Mouse (Mus musculus) intestine, embryonic 16.5 days (tissue): ENCODE data around the gene 1700061G19Rik. TPM values are rescaled to one million over a fixed set of nuclear protein-coding genes. Genes with fewer than 3 reads are reported as not detected.

Source experiments
- ATAC-seq: fragments of 200-750 bp; cut with Nextera tagmentation; 2 replicates; pipeline ENCODE4 v1.8.0; 2017; ENCODE audit warnings: moderate TSS enrichment, moderate library complexity
- H3K27ac ChIP-seq: fragments of 300-500 bp; sonication (generic); 2 replicates; pipeline ENCODE4 v1.5.1; 2014; ENCODE audit warnings: mild to moderate bottlenecking, low read length
- H3K27me3 ChIP-seq: fragments of 300-500 bp; sonication (generic); replicated peaks from 2 replicates; pipeline ENCODE4 v1.6.1; 2014; ENCODE audit warnings: low read length, control low read depth, mixed read lengths; ENCODE audit not compliant: control insufficient read depth, insufficient read depth
- H3K36me3 ChIP-seq: fragments of 300-500 bp; sonication (generic); 2 replicates; pipeline ENCODE4 v1.6.1; 2014; ENCODE audit warnings: low read length, control low read depth; ENCODE audit not compliant: control insufficient read depth, insufficient read depth
- H3K4me1 ChIP-seq: fragments of 300-500 bp; sonication (generic); 2 replicates; pipeline ENCODE4 v1.6.1; 2014; ENCODE audit warnings: low read length, control low read depth, mixed read lengths; ENCODE audit not compliant: control insufficient read depth, insufficient read depth
- H3K4me2 ChIP-seq: fragments of 300-500 bp; sonication (generic); 2 replicates; pipeline ENCODE4 v1.6.1; 2014; ENCODE audit warnings: low read depth, low read length, control low read depth
- H3K4me3 ChIP-seq: fragments of 300-500 bp; sonication (generic); 2 replicates; pipeline ENCODE4 v1.5.1; 2014; ENCODE audit warnings: mild to moderate bottlenecking, low read length
- H3K9ac ChIP-seq: fragments of 300-500 bp; sonication (generic); 2 replicates; pipeline ENCODE4 v1.6.1; 2014; ENCODE audit warnings: low read depth, low read length
- H3K9me3 ChIP-seq: fragments of 300-500 bp; sonication (generic); 2 replicates; pipeline ENCODE4 v1.6.1; 2016; ENCODE audit warnings: low read length, control low read depth; ENCODE audit not compliant: control insufficient read depth
- WGBS: fragments of 180-500 bp; shearing (Covaris S2); extraction: QIAGEN DNeasy Blood & Tissue Kit; methylation state at CpG from one replicate; pipeline ENCODE4 v1.1.7; 2014; 5-methylcytosine and 5-hydroxymethylcytosine counted together
- polyA plus RNA-seq: library from polyadenylated mRNA; unstranded; fragments of >200 nt; fragmentation: Nextera tagmentation; extraction: Ambion mirVana; gene quantifications from 2 replicates; pipeline ENCODE4 v1.2.1, GENCODE M21; 2015

1700061G19Rik gene
- polyA plus RNA-seq, 1 experiment from 2014 or later, result 0.17 TPM

DNA sequence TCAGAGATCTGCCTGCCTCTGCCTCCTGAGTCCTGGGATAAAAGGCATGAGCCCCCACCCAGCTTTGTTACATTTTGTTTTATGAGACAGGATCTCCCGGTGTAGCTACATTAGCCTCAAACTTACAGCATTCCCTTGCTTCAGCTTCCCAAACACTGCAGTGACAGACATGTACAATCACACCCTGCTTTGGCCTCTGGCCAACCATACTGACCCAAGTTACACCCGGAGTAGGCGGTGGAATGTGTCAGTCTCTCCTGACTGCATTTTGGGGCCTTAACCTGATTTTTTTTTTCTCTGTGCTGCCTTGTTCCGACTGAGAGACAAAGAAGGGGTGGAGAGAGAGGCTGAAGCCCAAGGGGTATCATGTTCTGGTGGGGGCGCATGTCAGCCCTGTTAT, 9.1 kb downstream of the 1700061G19Rik start:
- 72% methylated on average over 5 of the region's 5 CpGs for WGBS

DNA sequence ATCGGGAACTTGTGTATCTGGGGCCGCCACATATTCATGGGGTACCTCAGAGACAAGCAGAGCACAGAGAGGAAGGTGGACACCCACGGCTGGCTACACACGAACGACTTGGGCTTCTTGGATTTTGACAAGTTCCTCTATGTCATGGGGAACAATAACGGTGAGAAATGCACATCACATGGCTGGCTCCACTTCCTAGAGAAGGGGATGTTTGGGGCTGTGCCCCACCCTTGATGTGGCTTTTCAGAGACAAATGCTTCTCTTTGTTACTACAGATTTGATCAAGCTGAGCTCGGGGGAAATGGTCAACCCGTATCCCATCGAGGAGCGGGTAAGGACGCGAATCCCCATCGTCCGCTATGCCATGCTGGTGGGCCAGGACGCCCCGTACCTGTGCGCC, 9.5 kb downstream of the 1700061G19Rik start:
- Histone ChIP-seq H3K4me1 (no peaks in the 10 kb centered on the region; the same call in 1 of the 2 replicates), H3K27me3 (no peaks in the 10 kb centered on the region), H3K4me3 (no peak overlapping the region), H3K9me3 (peaks cover 3% of the 10 kb centered on the region; the same call in 1 of the 2 replicates), H3K36me3 (peaks cover 6% of the 10 kb centered on the region; the same call in 1 of the 2 replicates), H3K9ac (no peak overlapping the region), H3K4me2 (no peak overlapping the region), H3K27ac (no peak overlapping the region)
- no peak for ATAC-seq
- 90% methylated on average over 17 of the region's 17 CpGs for WGBS

More for the DNA sequence above, 9.1 kb downstream of the 1700061G19Rik start:
- no peak overlapping the region for H3K9ac ChIP-seq
- H3K4me1 ChIP-seq, result no peaks in the 10 kb centered on the region; the same call in 1 of the 2 replicates
- no peak overlapping the region for H3K27ac ChIP-seq
- no peak for ATAC-seq
- H3K4me2 ChIP-seq, result no peak overlapping the region
- no peak overlapping the region for H3K4me3 ChIP-seq
- no peaks in the 10 kb centered on the region for H3K27me3 ChIP-seq
- H3K9me3 ChIP-seq, result peaks cover 3% of the 10 kb centered on the region; the same call in 1 of the 2 replicates
- H3K36me3 ChIP-seq, result peaks cover 4% of the 10 kb centered on the region; the same call in 1 of the 2 replicates

DNA sequence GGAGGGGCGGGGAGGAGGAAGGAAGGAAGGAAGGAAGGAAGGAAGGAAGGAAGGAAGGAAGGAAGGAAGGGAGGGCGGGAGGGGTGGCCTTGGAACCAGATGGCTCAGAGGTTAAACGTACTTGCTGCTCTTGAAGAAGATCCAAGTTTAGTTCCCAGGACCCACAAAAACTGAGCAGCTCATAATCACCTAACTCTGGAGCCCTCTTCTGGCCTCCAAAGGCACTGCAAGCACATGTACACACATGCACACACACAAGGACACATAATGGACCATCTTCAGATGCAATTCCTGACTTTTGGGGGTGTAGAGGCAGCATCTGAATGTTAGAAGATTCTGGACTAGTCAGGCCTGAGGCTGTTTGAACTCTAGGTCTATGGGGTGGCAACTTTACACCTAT, 12.8 kb downstream of the 1700061G19Rik start:
- Histone ChIP-seq H3K27me3 (no peaks in the 10 kb centered on the region), H3K4me1 (no peaks in the 10 kb centered on the region; the same call in 1 of the 2 replicates), H3K4me3 (no peak overlapping the region), H3K9ac (no peak overlapping the region), H3K27ac (no peak overlapping the region), H3K4me2 (no peak overlapping the region), H3K9me3 (peaks cover 3% of the 10 kb centered on the region; the same call in 1 of the 2 replicates), H3K36me3 (peaks cover 13% of the 10 kb centered on the region)
- 89% methylated on average over 2 of the region's 3 CpGs for WGBS
- ATAC-seq, result no peak

DNA sequence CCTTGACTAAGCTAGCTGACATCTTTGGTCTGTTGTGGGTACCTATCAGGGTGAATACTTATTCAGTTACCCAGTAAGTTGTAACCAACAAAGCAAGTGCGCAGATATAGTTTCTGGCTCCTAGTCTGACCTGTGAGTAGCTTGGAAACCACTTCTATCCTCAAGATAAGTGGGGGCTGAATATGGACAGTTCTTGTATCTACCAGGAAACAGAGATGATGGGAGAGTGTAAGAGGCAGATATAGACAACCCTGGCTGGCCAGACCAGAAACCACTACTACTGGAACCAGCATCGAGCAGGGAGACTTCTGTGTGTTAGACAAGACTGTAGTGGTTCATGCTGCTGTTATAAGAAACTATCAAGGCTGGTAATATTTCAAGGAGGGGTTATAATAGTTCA, 14.7 kb downstream of the 1700061G19Rik start:
- 94% methylated on average over 2 of the region's 2 CpGs for WGBS
- Histone ChIP-seq H3K9me3 (peaks cover 3% of the 10 kb centered on the region; the same call in 1 of the 2 replicates), H3K36me3 (peaks cover 19% of the 10 kb centered on the region), H3K4me3 (no peak overlapping the region), H3K9ac (no peak overlapping the region), H3K27me3 (no peaks in the 10 kb centered on the region), H3K4me1 (no peaks in the 10 kb centered on the region), H3K27ac (no peak overlapping the region), H3K4me2 (no peak overlapping the region)
- no peak for ATAC-seq

DNA sequence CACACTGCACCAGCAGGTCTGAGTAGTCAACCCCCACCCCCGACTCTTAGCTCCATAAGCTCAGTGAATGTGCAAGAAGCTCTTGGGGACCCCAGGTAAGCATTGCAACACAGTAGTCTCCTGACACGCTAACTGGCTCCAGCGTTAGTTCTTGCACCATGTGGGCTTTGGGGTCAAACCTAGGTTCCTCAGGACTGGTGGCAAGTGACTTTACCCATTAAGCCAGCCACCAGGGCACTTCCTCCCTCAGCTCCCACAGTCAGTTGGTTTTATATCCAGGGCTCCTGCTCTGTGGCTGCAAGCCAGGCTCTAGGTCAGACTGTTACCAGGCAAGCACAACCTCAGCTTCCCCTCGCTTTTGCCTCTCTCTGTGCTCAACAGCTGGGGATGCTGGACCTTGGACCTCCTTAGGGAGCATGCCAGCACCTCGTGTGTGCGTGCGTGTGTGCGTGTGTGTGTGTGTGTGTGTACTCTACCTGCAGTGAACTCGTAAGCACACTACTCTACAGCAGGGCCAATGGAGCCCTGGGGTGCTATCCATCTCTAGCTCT, 20.2 kb downstream of the 1700061G19Rik start:
- H3K27ac ChIP-seq, result no peak overlapping the region
- peaks cover 36% of the 10 kb centered on the region for H3K36me3 ChIP-seq
- H3K9me3 ChIP-seq, result no peaks in the 10 kb centered on the region
- H3K27me3 ChIP-seq, result no peaks in the 10 kb centered on the region
- WGBS, result 88% methylated on average over 9 of the region's 9 CpGs
- no peak overlapping the region for H3K4me3 ChIP-seq
- H3K9ac ChIP-seq, result no peak overlapping the region
- no peak overlapping the region for H3K4me2 ChIP-seq
- H3K4me1 ChIP-seq, result no peaks in the 10 kb centered on the region
- ATAC-seq, result no peak

DNA sequence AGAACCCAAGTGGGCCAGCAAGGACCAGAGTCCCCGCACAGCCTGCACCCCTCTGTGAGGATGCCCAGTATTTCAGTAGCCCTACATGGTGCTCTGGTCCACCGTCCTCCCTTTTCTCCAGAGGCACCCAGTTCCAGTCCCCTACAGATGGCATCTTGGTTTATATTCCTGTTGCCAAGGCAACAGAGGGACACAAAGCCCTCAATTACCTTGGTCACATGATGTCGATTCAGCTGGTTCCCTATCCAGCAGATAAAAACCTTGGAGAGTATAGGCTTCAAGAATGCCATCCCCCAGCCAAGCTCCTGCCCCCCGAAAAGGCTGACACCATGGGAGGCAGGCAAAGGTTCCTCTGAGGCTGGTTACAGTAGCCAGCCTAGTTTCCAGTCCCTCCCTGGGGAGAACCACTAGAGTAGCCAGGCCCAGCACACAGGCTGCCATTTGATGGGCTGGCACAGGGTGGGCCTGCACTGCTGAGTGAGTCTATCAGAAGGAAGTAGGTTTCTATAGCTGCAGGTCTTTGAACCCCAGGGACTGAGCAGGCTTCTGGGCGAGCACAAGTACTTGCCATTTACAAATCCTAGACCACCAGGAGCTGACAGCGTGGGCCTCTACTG, 21.3 kb downstream of the 1700061G19Rik start:
- H3K9me3 ChIP-seq, result no peaks in the 10 kb centered on the region
- ATAC-seq, result no peak
- 78% methylated on average over 6 of the region's 6 CpGs for WGBS
- no peak overlapping the region for H3K9ac ChIP-seq
- no peaks in the 10 kb centered on the region for H3K27me3 ChIP-seq
- no peak overlapping the region for H3K4me2 ChIP-seq
- H3K4me3 ChIP-seq, result no peak overlapping the region
- H3K4me1 ChIP-seq, result no peaks in the 10 kb centered on the region
- H3K27ac ChIP-seq, result no peak overlapping the region
- peaks cover 44% of the 10 kb centered on the region for H3K36me3 ChIP-seq

DNA sequence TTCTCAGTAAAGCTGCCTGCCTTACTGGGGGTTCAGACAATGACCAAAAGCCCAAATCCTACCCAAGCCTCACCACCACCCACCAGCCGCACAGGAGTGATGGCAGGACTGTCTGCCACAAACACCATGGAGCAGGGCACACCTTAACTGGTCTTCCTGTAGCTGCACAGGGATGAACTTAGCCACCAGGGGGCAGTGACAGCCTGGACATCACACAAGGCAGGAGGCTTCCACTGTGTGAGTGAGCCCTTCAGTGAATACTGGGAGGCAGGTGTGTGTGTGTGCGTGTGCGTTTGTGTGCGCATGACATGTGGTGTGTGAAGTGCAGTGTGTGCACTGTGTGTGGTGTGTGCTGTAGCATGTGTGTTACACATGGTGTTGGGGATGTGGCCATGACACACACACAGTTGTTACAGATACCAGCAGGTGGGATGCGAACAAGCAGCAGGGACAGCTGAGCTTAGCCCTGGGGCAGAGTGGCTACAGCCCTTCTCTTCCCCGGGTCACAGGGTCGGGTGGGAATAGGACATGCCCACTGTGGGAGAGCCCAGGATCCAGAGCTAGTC, 22.4 kb downstream of the 1700061G19Rik start:
- peak; percentile 85 for ATAC-seq
- peaks cover 43% of the 10 kb centered on the region for H3K36me3 ChIP-seq
- no peak overlapping the region for H3K4me3 ChIP-seq
- H3K27ac ChIP-seq, result no peak overlapping the region
- H3K27me3 ChIP-seq, result no peaks in the 10 kb centered on the region
- no peak overlapping the region for H3K9ac ChIP-seq
- H3K4me2 ChIP-seq, result no peak overlapping the region
- no peaks in the 10 kb centered on the region for H3K9me3 ChIP-seq
- WGBS, result 81% methylated on average over 7 of the region's 7 CpGs
- no peaks in the 10 kb centered on the region for H3K4me1 ChIP-seq

DNA sequence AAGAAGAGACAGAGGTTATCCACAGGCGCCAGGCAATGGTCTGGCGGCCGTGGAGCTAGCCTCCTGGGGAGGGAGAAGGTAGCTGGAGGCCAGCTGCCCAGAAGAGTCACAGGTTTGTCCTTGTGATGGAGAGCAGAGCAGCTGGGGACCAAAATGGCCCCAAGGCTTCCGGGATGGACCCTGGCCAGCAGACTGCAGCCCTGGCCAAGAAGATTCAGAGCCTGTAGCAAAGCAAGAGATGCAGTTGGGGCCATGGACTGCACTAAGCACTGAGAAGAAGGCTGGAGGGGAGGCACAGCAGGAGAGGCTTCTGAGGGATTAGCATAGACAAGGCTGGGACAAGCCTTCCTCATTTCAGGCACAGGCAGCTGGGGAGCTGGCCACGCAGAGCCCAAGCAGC, 27.4 kb downstream of the 1700061G19Rik start:
- H3K27ac ChIP-seq, result no peak overlapping the region

DNA sequence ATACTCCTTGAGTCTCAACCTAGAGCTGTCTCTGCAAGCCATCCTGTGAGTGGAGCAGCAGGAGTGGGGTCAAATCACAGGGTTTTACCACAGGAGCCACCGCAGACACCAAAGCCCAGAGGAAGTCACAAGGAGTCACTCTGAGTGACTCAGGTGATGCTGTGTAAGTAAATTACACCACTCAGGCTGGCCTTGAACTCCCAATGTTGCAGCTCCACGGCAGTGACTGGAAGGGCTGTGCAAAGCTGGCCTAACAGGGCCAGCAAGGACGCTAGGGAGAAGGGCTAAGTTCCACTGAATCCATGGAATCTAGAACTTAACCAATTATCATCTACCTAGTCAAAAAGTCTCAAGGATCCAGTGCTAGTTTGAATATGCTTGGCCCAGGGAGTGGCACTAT, 30.9 kb downstream of the 1700061G19Rik start:
- peaks cover 18% of the 10 kb centered on the region for H3K36me3 ChIP-seq
- WGBS, result 82% methylated on average over 3 of the region's 3 CpGs

More for the DNA sequence above, 27.4 kb downstream of the 1700061G19Rik start:
- Histone ChIP-seq H3K36me3 (peaks cover 39% of the 10 kb centered on the region), H3K4me2 (no peak overlapping the region), H3K4me3 (no peak overlapping the region), H3K4me1 (no peaks in the 10 kb centered on the region), H3K9ac (no peak overlapping the region), H3K9me3 (no peaks in the 10 kb centered on the region; the same call in 1 of the 2 replicates), H3K27me3 (no peaks in the 10 kb centered on the region)
- 88% methylated on average over 5 of the region's 5 CpGs for WGBS
- no peak for ATAC-seq

More for the DNA sequence above, 30.9 kb downstream of the 1700061G19Rik start:
- ATAC-seq, result no peak
- Histone ChIP-seq H3K4me3 (no peak overlapping the region), H3K9ac (no peak overlapping the region), H3K27ac (no peak overlapping the region), H3K9me3 (no peaks in the 10 kb centered on the region; the same call in 1 of the 2 replicates), H3K4me2 (no peak overlapping the region), H3K4me1 (no peaks in the 10 kb centered on the region; the same call in 1 of the 2 replicates), H3K27me3 (no peaks in the 10 kb centered on the region)
